Mouse (Mus musculus) heart, embryonic 15.5 days (tissue): Measurements from ENCODE around the gene Cxcl12. TPM values are rescaled to one million over a fixed set of nuclear protein-coding genes. Genes with fewer than 3 reads are reported as not detected.

Experiments
- ATAC-seq: fragments of 200-750 bp; cut with Nextera tagmentation; replicated peaks from 2 replicates; pipeline ENCODE4 v1.8.0; 2017; ENCODE audit warnings: low read depth, moderate TSS enrichment; ENCODE audit not compliant: insufficient number of reproducible peaks, insufficient read depth, low FRiP score
- H3K27ac ChIP-seq: fragments of 300-500 bp; sonication (generic); 2 replicates; pipeline ENCODE4 v1.5.1; 2015; ENCODE audit warnings: mild to moderate bottlenecking, inconsistent platforms
- H3K27me3 ChIP-seq: fragments of 300-500 bp; sonication (generic); 2 replicates; pipeline ENCODE4 v1.6.1; 2015; ENCODE audit warnings: inconsistent platforms
- H3K36me3 ChIP-seq: fragments of 300-500 bp; sonication (generic); 2 replicates; pipeline ENCODE4 v1.6.1; 2015; ENCODE audit warnings: mild to moderate bottlenecking, inconsistent platforms
- H3K4me1 ChIP-seq: fragments of 300-500 bp; sonication (generic); replicated peaks from 2 replicates; pipeline ENCODE4 v1.6.1; 2015; ENCODE audit warnings: inconsistent platforms
- H3K4me2 ChIP-seq: fragments of 300-500 bp; sonication (generic); 2 replicates; pipeline ENCODE4 v1.6.1; 2015; ENCODE audit warnings: inconsistent platforms, mild to moderate bottlenecking, moderate library complexity
- H3K4me3 ChIP-seq: fragments of 300-500 bp; sonication (generic); 2 replicates; pipeline ENCODE4 v1.5.1; 2015; ENCODE audit warnings: mild to moderate bottlenecking, inconsistent platforms
- H3K9ac ChIP-seq: fragments of 300-500 bp; sonication (generic); 2 replicates; pipeline ENCODE4 v1.6.1; 2015; ENCODE audit warnings: mild to moderate bottlenecking, inconsistent platforms
- H3K9me3 ChIP-seq: fragments of 300-500 bp; sonication (generic); replicated peaks from 2 replicates; pipeline ENCODE4 v1.6.1; 2016; ENCODE audit warnings: inconsistent platforms
- WGBS: fragments of 180-500 bp; shearing (Covaris S2); methylation state at CpG from one replicate; pipeline ENCODE4 v1.1.7; 2015; ENCODE audit warnings: mixed read lengths; 5-methylcytosine and 5-hydroxymethylcytosine counted together
- polyA plus RNA-seq: library from polyadenylated mRNA; unstranded; fragments of >200 nt; fragmentation: Nextera tagmentation; extraction: Ambion mirVana; gene quantifications from 2 replicates; pipeline ENCODE4 v1.2.1, GENCODE M21; 2015

Gene Cxcl12
- polyA plus RNA-seq, 1 experiment from 2014 or later = 128 TPM

DNA sequence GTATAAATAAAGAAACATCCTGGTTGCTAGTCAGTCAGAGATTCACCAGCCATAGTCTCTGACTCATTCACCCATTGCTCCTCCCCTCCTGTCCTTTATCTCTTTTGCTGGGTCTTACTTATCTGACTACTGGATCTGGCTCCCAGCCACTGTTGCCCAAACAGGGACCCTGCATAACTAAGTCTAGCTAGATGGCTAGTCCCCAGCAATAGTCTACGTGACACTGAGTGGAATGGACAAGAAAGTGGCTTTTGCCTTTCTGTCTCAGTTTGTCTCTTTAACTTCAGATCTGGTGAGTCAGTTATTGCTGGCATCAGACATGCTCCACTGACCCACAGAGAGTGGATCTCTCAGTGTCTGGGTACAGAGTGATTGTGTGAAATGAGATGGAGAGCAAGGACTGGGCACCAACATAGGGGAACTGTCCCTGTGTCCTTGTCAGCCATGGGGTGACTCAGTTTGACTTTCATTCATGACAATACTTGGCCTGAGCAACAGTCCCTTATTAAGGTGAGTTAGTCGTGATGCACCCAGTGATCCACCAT is 34.6 kb downstream of the Cxcl12 start:
- WGBS = 63% methylated on average over 2 of the region's 2 CpGs
- Histone ChIP-seq H3K27ac (no peak overlapping the region), H3K4me3 (no peak overlapping the region)

DNA sequence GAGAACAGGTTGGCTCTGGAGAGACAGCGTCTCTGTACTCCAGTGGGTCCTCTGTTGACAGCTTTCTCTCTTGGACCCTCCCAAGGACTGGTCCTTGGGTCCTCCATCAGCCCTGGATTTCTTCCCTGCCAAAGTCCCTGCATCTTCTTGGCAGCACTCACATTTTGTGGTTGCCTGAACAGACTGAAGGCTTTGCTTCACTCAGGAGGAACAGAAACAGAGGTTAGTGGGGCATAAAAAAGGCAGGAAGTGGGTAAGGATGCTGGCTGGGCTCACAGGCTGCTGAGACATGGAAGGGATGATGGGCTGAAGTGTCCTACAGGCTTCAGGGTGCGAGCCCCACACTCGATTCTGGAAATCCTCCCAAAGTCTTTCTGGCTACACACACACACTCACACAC is 35.8 kb downstream of the Cxcl12 start:
- no peak overlapping the region for H3K4me2 ChIP-seq
- H3K4me1 ChIP-seq = 0 out of 2 replicates have a peak, but pooled peaks cover 6% of the 10 kb centered on the region
- H3K9ac ChIP-seq = no peak overlapping the region
- H3K36me3 ChIP-seq = no peaks in the 10 kb centered on the region
- no peak overlapping the region for H3K4me3 ChIP-seq
- H3K27me3 ChIP-seq = 0 out of 2 replicates have a peak, but pooled peaks cover 11% of the 10 kb centered on the region
- H3K27ac ChIP-seq = no peak overlapping the region
- no peak for ATAC-seq
- WGBS = 83% methylated on average over 3 of the region's 3 CpGs
- no peaks in the 10 kb centered on the region for H3K9me3 ChIP-seq

More for the DNA sequence above, 34.6 kb downstream of the Cxcl12 start:
- Histone ChIP-seq H3K4me2 (no peak overlapping the region), H3K36me3 (no peaks in the 10 kb centered on the region), H3K9ac (no peak overlapping the region), H3K4me1 (0 out of 2 replicates have a peak, but pooled peaks cover 6% of the 10 kb centered on the region), H3K9me3 (no peaks in the 10 kb centered on the region), H3K27me3 (0 out of 2 replicates have a peak, but pooled peaks cover 11% of the 10 kb centered on the region)
- no peak for ATAC-seq

DNA sequence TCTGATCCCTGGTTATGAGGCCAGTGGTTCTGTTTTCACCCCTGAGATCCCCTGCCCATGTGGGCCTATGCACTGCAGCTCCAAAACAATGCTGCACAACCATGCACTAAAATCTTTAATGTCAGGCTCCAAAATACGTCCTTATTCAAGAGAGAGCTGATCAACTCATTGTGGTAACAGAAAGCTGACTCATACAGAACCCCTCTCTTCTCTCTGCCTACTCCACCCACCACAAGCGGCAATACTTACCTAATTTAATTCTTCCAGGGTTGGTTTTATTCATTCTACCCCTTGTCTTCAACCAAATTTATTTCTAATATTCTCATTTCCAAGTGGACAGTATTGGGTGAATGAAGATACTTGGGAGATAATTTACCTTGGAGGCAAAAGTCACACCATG is 38.5 kb downstream of the Cxcl12 start:
- Histone ChIP-seq H3K27me3 (0 out of 2 replicates have a peak, but pooled peaks cover 11% of the 10 kb centered on the region), H3K4me1 (peaks cover 15% of the 10 kb centered on the region), H3K4me2 (no peak overlapping the region), H3K36me3 (no peaks in the 10 kb centered on the region), H3K4me3 (no peak overlapping the region), H3K27ac (no peak overlapping the region), H3K9me3 (no peaks in the 10 kb centered on the region), H3K9ac (no peak overlapping the region)
- whole genome bisulfite sequencing = 96% methylated on average over 2 of the region's 2 CpGs
- no peak for ATAC-seq

DNA sequence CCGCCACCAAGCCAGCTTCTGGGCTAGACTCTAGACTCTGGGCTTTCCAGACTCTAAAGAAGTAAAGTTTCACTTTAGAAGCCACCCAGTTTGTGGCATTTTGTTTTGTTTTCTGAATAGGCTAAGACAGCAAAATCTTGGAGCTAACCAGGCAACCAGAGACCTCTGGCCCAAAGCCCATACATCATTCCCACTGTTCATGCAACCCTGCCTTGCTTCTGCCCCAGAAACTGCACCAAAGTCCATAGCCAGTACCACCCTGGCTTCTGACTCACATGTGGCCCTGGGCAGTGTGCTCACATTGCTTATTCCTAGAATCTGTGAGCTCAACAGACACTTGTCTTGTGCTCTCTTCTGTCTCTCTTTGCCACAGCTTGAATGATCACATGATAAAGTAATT is 39.0 kb downstream of the Cxcl12 start:
- Histone ChIP-seq H3K4me3 (no peak overlapping the region), H3K4me1 (peaks cover 15% of the 10 kb centered on the region), H3K9me3 (no peaks in the 10 kb centered on the region), H3K27me3 (0 out of 2 replicates have a peak, but pooled peaks cover 11% of the 10 kb centered on the region), H3K9ac (no peak overlapping the region), H3K27ac (no peak overlapping the region), H3K4me2 (no peak overlapping the region), H3K36me3 (no peaks in the 10 kb centered on the region)
- ATAC-seq = no peak
- WGBS = 93% methylated on average over 1 of the region's 1 CpGs

DNA sequence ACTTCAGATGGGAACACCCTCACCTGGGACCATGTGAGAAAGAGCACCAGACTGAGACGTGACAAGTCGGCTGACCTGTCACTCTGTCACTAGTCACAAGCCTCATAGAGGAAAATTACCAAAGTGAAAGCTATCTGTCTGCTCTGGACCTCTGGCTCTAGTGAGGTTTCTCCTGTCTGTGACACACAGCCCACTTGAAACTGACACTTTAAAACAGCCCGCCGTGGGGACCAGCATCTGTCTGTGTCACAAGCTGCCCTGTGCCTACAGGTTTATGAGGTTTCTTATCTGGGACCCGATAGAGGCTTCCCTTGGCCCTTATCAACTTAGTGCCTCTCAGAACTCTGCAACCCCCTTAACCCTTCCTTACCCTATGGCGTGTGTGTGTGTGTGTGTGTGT is 41.8 kb downstream of the Cxcl12 start:
- Histone ChIP-seq H3K36me3 (no peaks in the 10 kb centered on the region), H3K9me3 (no peaks in the 10 kb centered on the region), H3K4me1 (peaks cover 15% of the 10 kb centered on the region), H3K4me3 (no peak overlapping the region), H3K9ac (no peak overlapping the region), H3K4me2 (no peak overlapping the region), H3K27me3 (no peaks in the 10 kb centered on the region), H3K27ac (peak overlapping the region; percentile 35)
- WGBS = 8% methylated on average over 6 of the region's 6 CpGs
- peak; percentile 69; the same call in 1 of the 2 replicates for ATAC-seq

DNA sequence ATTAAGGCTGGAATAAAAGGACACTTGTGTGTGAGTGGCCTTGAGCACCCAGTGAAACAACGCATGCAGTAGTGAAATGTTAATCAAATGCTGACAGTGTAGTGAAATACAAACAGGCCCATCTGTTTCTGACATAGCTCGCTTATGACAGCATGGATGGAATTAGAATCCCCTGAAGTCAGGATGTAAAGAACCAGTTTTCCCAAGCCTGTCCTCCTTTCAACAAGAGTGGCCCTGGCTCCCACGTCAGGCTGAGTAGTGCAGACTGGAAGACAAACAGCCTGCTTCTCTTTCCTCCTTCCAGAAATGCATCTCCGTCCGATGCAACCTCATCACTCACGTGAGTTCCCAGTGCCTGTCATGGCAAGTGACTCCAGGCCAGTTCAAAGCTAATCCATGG is 42.2 kb downstream of the Cxcl12 start:
- WGBS = 19% methylated on average over 6 of the region's 6 CpGs
- Histone ChIP-seq H3K4me2 (no peak overlapping the region), H3K27me3 (no peaks in the 10 kb centered on the region), H3K36me3 (no peaks in the 10 kb centered on the region), H3K4me3 (no peak overlapping the region), H3K4me1 (peaks cover 15% of the 10 kb centered on the region), H3K9ac (no peak overlapping the region), H3K9me3 (no peaks in the 10 kb centered on the region), H3K27ac (peak overlapping the region; percentile 35)
- 0 out of 2 replicates have a peak, but pooled peaks have one; percentile 47 for ATAC-seq

DNA sequence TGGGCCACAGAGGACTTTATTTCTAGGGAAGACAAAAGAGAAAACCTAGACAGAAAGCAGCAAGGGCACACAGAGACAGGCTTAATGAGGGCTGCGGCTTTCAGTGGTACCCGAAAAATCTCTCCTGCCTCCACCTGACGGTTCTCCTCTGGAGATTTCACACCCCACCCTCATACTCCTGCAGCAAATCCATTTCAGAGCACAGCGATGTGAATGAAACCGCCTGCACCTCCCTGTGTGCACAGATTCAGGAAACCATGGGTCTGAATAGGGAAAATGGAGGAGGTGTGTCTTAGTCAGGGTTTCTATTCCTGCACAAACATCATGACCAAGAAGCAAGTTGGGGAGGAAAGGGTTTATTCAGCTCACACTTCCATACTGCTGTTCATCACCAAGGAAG is 46.2 kb downstream of the Cxcl12 start:
- H3K9me3 ChIP-seq = no peaks in the 10 kb centered on the region
- H3K27me3 ChIP-seq = no peaks in the 10 kb centered on the region
- no peak overlapping the region for H3K9ac ChIP-seq
- H3K4me2 ChIP-seq = no peak overlapping the region
- no peak overlapping the region for H3K27ac ChIP-seq
- H3K36me3 ChIP-seq = no peaks in the 10 kb centered on the region
- H3K4me3 ChIP-seq = no peak overlapping the region
- ATAC-seq = no peak
- peaks cover 12% of the 10 kb centered on the region for H3K4me1 ChIP-seq
- 79% methylated on average over 5 of the region's 5 CpGs for WGBS

DNA sequence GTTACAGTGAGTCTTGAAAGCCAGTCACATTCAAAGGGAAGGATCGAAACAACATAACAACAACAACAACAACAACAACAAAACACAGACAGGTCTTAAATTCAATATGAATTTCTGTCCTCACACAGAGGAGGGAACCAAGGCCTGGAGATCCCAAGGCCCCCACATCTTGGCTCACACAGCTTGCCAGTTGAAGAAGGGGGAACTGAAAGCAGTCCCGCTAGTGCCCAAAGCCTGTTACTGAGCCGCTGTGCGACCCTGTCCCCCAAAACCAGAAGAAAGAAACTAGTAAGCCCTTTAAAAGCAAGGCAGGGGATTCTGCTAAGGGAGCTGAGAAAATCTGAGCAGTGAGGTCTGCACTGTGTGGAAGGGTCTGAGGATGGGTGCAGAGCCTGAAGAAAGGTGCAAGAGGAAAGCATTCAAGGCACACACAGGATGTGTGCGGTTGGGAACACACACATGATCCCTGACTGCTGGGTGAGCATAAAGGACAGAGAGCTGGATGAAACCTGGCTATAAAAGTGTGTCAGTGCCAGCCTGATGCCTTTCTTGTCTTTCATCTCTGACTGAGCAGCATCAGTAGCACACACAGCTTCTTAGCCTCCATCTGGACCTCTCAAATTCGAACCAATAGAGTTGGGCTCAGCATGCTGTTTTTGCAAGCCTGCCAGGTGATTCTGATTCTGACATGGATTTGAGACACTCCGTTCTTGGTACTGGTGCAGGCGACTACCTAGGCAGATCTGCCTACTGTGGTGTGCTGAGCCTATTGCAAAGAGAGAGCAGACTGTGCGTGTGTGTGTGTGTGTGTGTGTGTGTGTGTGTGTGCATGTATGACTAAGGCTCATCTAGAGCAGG is 50.3 kb downstream of the Cxcl12 start:
- Histone ChIP-seq H3K36me3 (no peaks in the 10 kb centered on the region), H3K27me3 (no peaks in the 10 kb centered on the region), H3K4me3 (no peak overlapping the region), H3K4me2 (no peak overlapping the region), H3K9me3 (no peaks in the 10 kb centered on the region), H3K27ac (no peak overlapping the region), H3K4me1 (0 out of 2 replicates have a peak, but pooled peaks cover 5% of the 10 kb centered on the region), H3K9ac (no peak overlapping the region)
- ATAC-seq = no peak
- 81% methylated on average over 9 of the region's 9 CpGs for WGBS

DNA sequence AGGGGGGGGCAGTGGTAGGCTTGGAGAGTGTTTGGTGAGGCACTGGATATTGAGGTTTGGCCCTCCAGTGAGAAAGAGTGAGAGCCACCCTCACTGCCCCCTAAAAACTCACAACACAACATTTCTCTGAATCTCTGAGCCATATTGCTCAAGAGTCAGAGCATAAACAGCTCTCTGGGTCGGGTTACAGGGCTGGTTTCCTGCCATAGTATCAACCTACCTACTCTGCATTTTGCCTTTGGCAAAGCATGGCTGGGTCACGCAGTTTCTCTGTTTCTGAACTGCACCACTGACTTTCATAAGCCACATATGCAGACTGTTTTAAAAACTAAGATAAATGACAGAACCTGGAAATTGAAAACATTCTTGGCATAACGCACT is 51.0 kb downstream of the Cxcl12 start:
- H3K4me1 ChIP-seq = 0 out of 2 replicates have a peak, but pooled peaks cover 5% of the 10 kb centered on the region
- no peak overlapping the region for H3K4me3 ChIP-seq
- no peaks in the 10 kb centered on the region for H3K27me3 ChIP-seq
- H3K9me3 ChIP-seq = no peaks in the 10 kb centered on the region
- H3K9ac ChIP-seq = no peak overlapping the region
- H3K36me3 ChIP-seq = no peaks in the 10 kb centered on the region
- WGBS = 59% methylated on average over 3 of the region's 3 CpGs
- no peak overlapping the region for H3K27ac ChIP-seq
- ATAC-seq = no peak
- H3K4me2 ChIP-seq = no peak overlapping the region

DNA sequence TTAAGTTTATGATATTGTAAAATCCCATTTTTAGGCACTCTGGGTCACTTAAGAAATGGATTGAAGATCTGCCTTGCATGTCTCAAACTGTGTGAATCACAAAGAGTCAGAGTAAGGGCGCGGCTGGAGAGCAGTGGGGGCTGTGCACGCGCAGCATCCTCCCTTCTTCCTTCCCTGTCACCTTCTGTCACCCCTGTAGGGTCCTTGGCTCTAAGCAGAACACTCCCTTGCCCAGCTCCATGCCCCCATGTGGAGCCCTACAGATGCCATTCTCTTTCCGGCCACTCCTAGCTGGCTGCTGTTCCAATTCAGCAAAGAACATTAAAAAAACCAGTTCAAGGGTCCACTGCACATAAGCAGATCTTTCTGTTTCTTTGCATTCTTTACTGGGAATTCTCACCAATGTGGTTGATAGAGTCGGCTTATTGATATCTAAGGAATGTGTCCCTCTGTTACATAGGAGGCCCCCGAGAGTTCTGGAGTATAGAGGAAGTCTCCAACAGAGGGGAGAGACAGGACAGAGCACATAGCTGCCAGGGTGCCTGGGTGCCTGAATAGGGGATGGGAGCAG is 51.7 kb downstream of the Cxcl12 start:
- Histone ChIP-seq H3K9me3 (no peaks in the 10 kb centered on the region), H3K4me2 (no peak overlapping the region), H3K4me3 (no peak overlapping the region), H3K4me1 (0 out of 2 replicates have a peak, but pooled peaks cover 5% of the 10 kb centered on the region), H3K27ac (no peak overlapping the region), H3K9ac (no peak overlapping the region), H3K36me3 (no peaks in the 10 kb centered on the region), H3K27me3 (no peaks in the 10 kb centered on the region)
- ATAC-seq = no peak
- 70% methylated on average over 7 of the region's 7 CpGs for WGBS

DNA sequence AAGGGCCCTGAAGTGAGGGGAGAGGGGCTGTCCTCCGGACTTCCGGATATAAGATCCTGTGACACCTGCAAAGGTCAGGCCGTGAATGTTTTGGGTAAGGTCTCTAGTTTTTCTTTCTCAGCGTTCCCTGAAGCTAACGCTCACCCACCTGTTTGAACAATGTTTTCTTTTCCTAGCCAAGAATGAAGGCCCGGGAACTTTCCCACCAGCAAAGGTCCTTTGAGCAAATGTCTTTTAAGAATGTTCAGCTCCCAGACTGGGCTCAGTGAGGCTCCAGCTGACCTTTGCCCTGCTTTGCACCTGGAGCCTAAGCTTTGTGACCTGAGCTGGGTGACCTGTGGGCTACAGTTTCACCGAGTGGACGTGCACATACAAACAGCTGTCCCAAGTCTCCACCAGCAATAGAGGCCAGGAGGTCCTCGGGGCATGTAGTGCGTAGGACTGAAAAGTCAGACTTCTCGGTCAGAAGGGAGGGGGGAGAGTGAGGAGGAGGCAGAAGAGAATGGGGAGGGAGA is 52.6 kb downstream of the Cxcl12 start:
- Histone ChIP-seq H3K9me3 (no peaks in the 10 kb centered on the region), H3K9ac (no peak overlapping the region), H3K4me1 (0 out of 2 replicates have a peak, but pooled peaks cover 5% of the 10 kb centered on the region), H3K36me3 (no peaks in the 10 kb centered on the region), H3K27ac (no peak overlapping the region), H3K4me3 (no peak overlapping the region), H3K4me2 (no peak overlapping the region), H3K27me3 (no peaks in the 10 kb centered on the region)
- 77% methylated on average over 11 of the region's 11 CpGs for WGBS
- ATAC-seq = no peak
